Mouse (Mus musculus): Measurements from ENCODE around the gene Sgta. TPM values are rescaled to one million over a fixed set of nuclear protein-coding genes. Genes with fewer than 3 reads are reported as not detected.

Gene Sgta
- total RNA-seq (2023), result 55.5 TPM

DNA sequence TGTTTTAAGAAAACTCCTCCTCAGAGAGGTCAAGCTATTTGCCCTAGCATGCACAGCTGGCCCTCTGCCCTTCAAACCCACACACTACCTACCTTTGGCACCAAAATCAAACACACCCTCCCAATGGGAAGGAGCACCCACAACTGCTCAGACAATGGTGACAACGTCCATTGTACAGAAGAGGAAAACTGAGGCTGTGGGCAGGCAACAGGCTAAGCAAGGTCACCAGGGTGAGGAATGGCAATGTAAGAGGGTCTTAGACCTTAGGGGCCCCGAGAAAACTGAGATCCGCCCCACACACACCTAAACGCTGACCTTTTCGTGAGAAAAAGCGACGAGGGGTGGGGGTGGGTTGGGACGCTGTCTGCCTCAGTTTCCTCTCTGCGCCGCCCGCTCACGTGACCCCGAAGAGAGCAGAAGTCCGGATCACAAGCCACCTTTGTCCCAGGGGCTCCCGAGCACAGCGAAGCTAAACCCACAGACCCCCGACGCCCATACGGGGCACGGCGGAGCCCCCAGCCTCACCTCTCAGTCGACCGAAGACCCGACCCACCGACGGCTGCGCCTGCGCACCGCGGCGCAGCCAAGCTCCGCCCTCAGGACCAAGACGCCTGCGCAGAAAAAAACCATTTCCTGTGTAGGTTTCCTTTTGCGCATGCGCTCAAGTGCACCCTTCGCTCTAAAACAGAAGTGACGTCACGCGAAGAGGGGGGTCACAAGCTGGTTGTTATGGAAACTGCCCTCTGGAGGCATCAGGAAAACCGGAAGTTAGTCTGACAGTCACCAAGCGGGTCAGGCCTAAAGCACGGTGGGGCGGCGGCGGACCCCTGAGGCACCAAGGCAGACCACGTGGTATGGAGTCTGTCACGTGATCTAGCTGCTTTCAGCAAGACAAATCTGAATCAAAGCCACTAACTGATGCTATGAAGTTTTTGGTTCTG is at the start of gene Sgta:
Sgta (minus strand) TSS at position 579 of the 941 bp plus-strand sequence.

GRCm38 (mm10) chr10:81105565-81106112 is 45.7 kb upstream of the Sgta start, which contains the start of gene Map2k2:
Gene Map2k2 (plus strand): TSS chr10:81105915.

DNA sequence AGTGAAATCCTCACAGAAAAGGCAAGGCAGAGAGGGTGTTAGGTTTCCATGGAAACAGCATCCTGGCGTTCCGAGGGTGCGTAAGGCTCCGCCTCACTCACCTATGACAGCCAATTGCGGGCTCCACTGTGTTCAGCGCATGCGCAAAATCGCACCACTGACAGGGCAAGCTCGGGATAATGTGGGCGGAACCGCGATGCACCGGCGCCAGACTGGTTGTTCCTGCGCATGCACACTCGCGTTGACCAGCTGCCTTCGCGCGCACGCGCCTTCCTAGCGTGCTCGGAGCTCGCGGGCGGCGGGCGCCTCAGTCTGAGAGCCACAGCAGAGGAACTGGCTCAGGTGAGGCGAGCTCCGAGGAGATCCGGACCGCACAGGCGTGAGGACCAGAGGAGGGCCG is 9.9 kb upstream of the Sgta start, which contains the start of gene Thop1:
Thop1 (plus strand) TSS at position 200 of the 400 bp plus-strand sequence.

DNA sequence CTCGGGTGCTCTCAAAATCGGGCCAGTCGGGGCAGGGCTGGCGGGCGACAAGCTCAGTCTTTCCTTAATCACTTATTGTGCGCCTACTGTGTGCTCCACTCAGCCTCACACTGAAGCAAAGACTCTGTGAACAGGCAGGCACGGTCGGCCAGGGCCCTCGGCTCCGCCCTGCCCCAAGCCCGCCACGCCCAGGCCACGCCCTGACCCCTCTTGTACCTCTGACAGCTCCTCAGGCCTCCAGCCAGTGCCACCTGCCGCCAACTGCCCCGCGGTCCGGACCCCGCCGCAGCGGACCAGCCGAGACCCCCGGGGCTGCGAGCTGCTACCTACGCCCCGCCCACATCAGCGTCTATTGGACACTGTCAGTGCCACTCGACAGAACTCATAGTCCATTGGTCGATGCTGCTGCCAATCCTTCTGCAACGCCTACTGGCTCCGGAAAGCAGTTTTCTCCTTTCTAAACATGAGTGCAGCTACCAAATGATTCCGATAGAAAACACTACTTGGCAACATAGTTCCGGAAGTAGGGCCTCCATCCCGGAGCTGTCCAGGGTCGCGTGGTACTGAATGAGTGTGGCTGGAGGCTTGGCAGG is 22.9 kb downstream of the Sgta start, which contains the start of gene Slc39a3:
Slc39a3 (minus strand) TSS at position 439 of the 593 bp plus-strand sequence.

GRCm38 (mm10) chr10:81025639-81026275 is 34.2 kb downstream of the Sgta start, which contains the start of gene Diras1:
Gene Diras1 (minus strand): TSS chr10:81025662.

DNA sequence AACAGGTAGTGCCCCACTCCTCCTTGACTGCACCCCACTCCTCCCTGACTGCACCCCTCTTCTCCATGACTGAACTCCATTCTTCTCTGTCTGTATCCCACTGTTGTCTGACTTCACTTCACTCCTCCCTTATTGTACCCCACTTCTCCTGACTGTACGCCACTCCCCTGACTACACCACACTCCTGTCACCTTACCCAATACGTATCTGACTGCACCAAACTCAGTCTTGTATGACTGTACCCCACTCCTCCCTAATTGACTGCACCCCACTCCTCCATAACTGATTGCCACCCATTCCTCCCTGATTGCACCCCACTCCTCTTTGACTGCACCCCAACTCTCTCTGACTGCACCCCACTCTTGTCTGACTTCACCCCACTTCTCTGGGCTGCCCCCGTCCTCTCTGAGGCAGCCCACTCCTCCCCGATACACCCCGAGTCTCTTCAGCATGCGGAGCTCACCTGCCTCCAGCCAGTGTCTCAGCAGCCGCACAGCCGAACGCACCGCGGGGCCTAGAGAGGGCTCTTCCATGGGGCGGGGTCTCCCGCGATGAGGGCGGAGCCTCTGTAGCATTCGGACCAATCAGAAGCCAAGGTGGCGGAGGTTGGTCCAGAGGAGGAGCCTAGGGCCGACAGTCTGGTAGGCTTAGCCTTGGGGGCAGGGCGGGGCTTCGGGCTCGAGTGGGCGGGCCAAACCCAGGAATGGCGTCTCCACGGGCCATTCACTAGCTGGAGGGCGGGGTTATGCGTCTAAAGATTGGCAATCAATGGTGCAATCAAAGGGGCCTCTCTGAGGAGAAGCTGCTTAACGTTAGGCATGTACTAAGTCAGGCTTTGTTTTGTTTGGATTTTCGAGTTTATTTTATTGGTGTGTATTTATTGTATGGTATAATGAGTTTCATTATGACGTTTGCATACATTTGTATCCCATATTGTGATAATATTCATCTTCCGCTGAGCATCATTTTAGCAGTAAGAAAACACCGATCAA is 45.3 kb downstream of the Sgta start, which contains the start of gene Gng7:
Gng7 (minus strand) TSS at position 553 of the 992 bp plus-strand sequence.

Other genes with a start within 250 kb of the Sgta start
- gene Jsrp1, start 246.7 kb downstream of the Sgta start, total RNA-seq (2023), result not detected
- 545 TPM for gene Oaz1, start 233.5 kb downstream of the Sgta start, total RNA-seq (2023)
- gene Lingo3, start 216.1 kb downstream of the Sgta start, total RNA-seq (2023), result not detected
- gene Lsm7, start 205.0 kb downstream of the Sgta start, total RNA-seq (2023), result 24.7 TPM
- gene Sppl2b, start 204.9 kb downstream of the Sgta start, total RNA-seq (2023), result 39.0 TPM
- not detected for gene Tmprss9, start 188.3 kb downstream of the Sgta start, total RNA-seq (2023)
- 72.7 TPM for gene Timm13, start 159.2 kb downstream of the Sgta start, total RNA-seq (2023)
- 10.2 TPM for gene Lmnb2, start 141.9 kb downstream of the Sgta start, total RNA-seq (2023)
- gene Gadd45b, start 130.1 kb downstream of the Sgta start, total RNA-seq (2023), result 28.6 TPM
- not detected for gene Gng7, start 45.2 kb downstream of the Sgta start, total RNA-seq (2023)
- not detected for gene Diras1, start 34.5 kb downstream of the Sgta start, total RNA-seq (2023)
- gene Slc39a3, start 22.8 kb downstream of the Sgta start, total RNA-seq (2023), result 17.1 TPM
- gene Thop1, start 9.9 kb upstream of the Sgta start, total RNA-seq (2023), result 13.4 TPM
- not detected for gene Creb3l3, start 38.7 kb upstream of the Sgta start, total RNA-seq (2023)
- 128 TPM for gene Map2k2, start 45.7 kb upstream of the Sgta start, total RNA-seq (2023)
- 58.9 TPM for gene Zbtb7a, start 75.0 kb upstream of the Sgta start, total RNA-seq (2023)
- gene Pias4, start 107.7 kb upstream of the Sgta start, total RNA-seq (2023), result 34.9 TPM
- gene Eef2, start 116.5 kb upstream of the Sgta start, total RNA-seq (2023), result 2,367 TPM
- gene Dapk3, start 122.8 kb upstream of the Sgta start, total RNA-seq (2023), result 62.3 TPM
- not detected for gene 4930442H23Rik, start 123.7 kb upstream of the Sgta start, total RNA-seq (2023)
- gene Nmrk2, start 141.9 kb upstream of the Sgta start, total RNA-seq (2023), result not detected
- gene Atcay, start 170.7 kb upstream of the Sgta start, total RNA-seq (2023), result 0.50 TPM
- gene Zfr2, start 173.0 kb upstream of the Sgta start, total RNA-seq (2023), result 4.9 TPM
- gene Matk, start 192.8 kb upstream of the Sgta start, total RNA-seq (2023), result 15.3 TPM
- 104 TPM for gene Mrpl54, start 206.8 kb upstream of the Sgta start, total RNA-seq (2023)
- gene Apba3, start 206.8 kb upstream of the Sgta start, total RNA-seq (2023), result 45.7 TPM
- gene Tjp3, start 231.4 kb upstream of the Sgta start, total RNA-seq (2023), result 4.3 TPM
- 128 TPM for gene Pip5k1c, start 232.8 kb upstream of the Sgta start, total RNA-seq (2023)

Measured in CD4-positive naive resting alpha-beta T cell, adult 57 days (primary cell).